Mouse (Mus musculus) kidney, adult 2 months (tissue): ENCODE measurements around the gene Prkar2b.

Experiments
- CTCF ChIP-seq: fragments of 200-500 bp; conservative IDR thresholded peaks from 2 replicates; pipeline ENCODE4 v1.5.1; 2011; ENCODE audit warnings: low read depth, mild to moderate bottlenecking, control low read depth, low read length, moderate library complexity, mixed read lengths; ENCODE audit not compliant: insufficient read depth, insufficient read length
- POLR2A ChIP-seq: fragments of 200-500 bp; IDR thresholded peaks from one replicate; pipeline ENCODE4 v1.6.1; 2011; ENCODE audit warnings: low read depth, low read length, control low read depth

GRCm38 (mm10) chr12:31985738-31986137, 75.4 kb downstream of the Prkar2b start:
- TF ChIP-seq CTCF (no peak), POLR2A (no peak)
